ENCODE assay signal across 8 mouse cellular contexts in the genomic region with DNA sequence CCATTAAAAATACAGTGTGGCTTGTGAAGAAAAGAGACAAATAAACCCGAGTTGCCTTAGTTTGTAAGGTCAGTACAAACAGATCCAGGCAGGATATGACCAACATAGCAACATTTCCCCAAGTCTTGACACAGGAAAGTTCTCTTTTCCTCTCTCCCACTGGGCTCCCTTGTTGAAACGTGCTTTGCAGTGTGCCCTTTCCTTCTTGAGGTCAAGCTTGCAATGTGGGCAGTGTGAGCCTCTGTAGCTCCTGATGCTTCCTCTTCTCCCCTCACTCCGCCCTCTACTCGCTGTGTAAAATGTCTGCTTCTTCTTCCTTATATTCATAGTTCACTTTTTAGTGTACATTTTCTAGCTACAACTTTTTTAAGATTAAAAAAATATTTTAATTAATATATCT. TPM values are rescaled to one million over a fixed set of nuclear protein-coding genes. Genes with fewer than 3 reads are reported as not detected.
DNase-seq lines count a peak whose midpoint lies in the region; ATAC-seq and TF ChIP-seq lines count a peak whose summit lies in the region.

No protein-coding gene starts in this region.

- H3K27ac ChIP-seq in heart, postnatal 0 days (ENCODE audit: low read depth), result peak overlapping the region; percentile 66
- H3K27ac ChIP-seq in lung, embryonic 15.5 days, result peak overlapping the region; percentile 20; the same call in 1 of the 2 replicates
- H3K27ac ChIP-seq in left cerebral cortex, adult 2 months, result no peak overlapping the region

- intact Hi-C loops in left cerebral cortex, adult 2 months (cut with DNase I), result no loop called here

- no peaks in the 10 kb centered on the region for H3K36me3 ChIP-seq in heart, postnatal 0 days (replicated peaks; ENCODE audit: control insufficient read depth, insufficient read depth, low read length)
- no peaks in the 10 kb centered on the region for H3K36me3 ChIP-seq in lung, embryonic 15.5 days

- H3K4me1 ChIP-seq in heart, postnatal 0 days (ENCODE audit: control insufficient read depth, insufficient read depth), result no peaks in the 10 kb centered on the region
- H3K4me1 ChIP-seq in lung, embryonic 15.5 days, result no peaks in the 10 kb centered on the region

- H3K4me2 ChIP-seq in heart, postnatal 0 days (ENCODE audit: low read depth, low read length), result no peak overlapping the region
- no peak overlapping the region for H3K4me2 ChIP-seq in lung, embryonic 15.5 days

- peak; percentile 69 for ATAC-seq in heart, postnatal 0 days (ENCODE audit: insufficient read depth, low read depth)
- ATAC-seq in lung, embryonic 15.5 days (ENCODE audit: borderline replicate concordance, extremely low read depth, low FRiP score, low TSS enrichment), result peak; percentile 52; the same call in 1 of the 2 replicates
- no peak for ATAC-seq in erythroid progenitor cell, adult 5-6 weeks (replicated peaks; ENCODE audit: low FRiP score, poor library complexity, severe bottlenecking)

- no peak for TF ChIP-seq CTCF in heart, postnatal 0 days (IDR thresholded peaks at IDR 0.05; ENCODE audit: low read depth)
- no peak for TF ChIP-seq CTCF in left cerebral cortex, adult 2 months (IDR thresholded peaks at IDR 0.05)

- no peak overlapping the region for H3K9ac ChIP-seq in heart, postnatal 0 days (replicated peaks; ENCODE audit: low read depth, low read length)
- no peak overlapping the region for H3K9ac ChIP-seq in lung, embryonic 15.5 days

- 49% methylated on average over 4 of the region's 4 CpGs for WGBS in heart, postnatal 0 days
- WGBS in lung, embryonic 15.5 days, result 38% methylated on average over 4 of the region's 4 CpGs

- TF ChIP-seq EP300 in heart, postnatal 0 days (IDR thresholded peaks at IDR 0.05; ENCODE audit: low read depth), result no peak

- no peaks in the 10 kb centered on the region for H3K9me3 ChIP-seq in heart, postnatal 0 days (replicated peaks; ENCODE audit: control insufficient read depth, low read length)
- no peaks in the 10 kb centered on the region for H3K9me3 ChIP-seq in lung, embryonic 15.5 days

- peak; percentile 7 for DNase-seq in 3134 (ENCODE audit: extremely low read depth, insufficient read length, low spot score)
- DNase-seq in 416B (ENCODE audit: low read depth), result peak; percentile 68
- peak; percentile 11 for DNase-seq in heart, postnatal 0 days (ENCODE audit: low spot score)
- DNase-seq in right cerebral cortex, adult 2 months (ENCODE audit: low spot score in 2 of 2), result no peak
- DNase-seq in left cerebral cortex, adult 11 months (ENCODE audit: low spot score), result no peak
- no peak for DNase-seq in left cerebral cortex, adult 2 months (ENCODE audit: extremely low spot score in 1 of 2, low spot score in 2 of 2)

- H3K4me3 ChIP-seq in heart, postnatal 0 days (ENCODE audit: low read depth, low read length), result no peak overlapping the region
- no peak overlapping the region for H3K4me3 ChIP-seq in lung, embryonic 15.5 days
- no peak overlapping the region for H3K4me3 ChIP-seq in left cerebral cortex, adult 2 months

- H3K27me3 ChIP-seq in heart, postnatal 0 days (ENCODE audit: control insufficient read depth, insufficient read depth, low read length), result no peaks in the 10 kb centered on the region
- H3K27me3 ChIP-seq in lung, embryonic 15.5 days, result no peaks in the 10 kb centered on the region

RNA-seq across cellular contexts. Expression of a gene that starts 5.1 kb away (rescaled TPM):
- 0.27 and 0.61 TPM in 2 replicates for total RNA-seq in heart, postnatal 0 days (2014; rRNA removed; ENCODE audit: low replicate concordance)
- 0.07 and 0.11 TPM in 2 replicates for polyA plus RNA-seq in heart, postnatal 0 days (2015; fragmentation: Nextera tagmentation; extraction: Ambion mirVana)
- polyA plus RNA-seq in lung, embryonic 15.5 days (2015; fragmentation: Nextera tagmentation; extraction: Ambion mirVana), result not detected in 2 replicates
- total RNA-seq in left cerebral cortex, adult 2 months (2021), result not detected
- total RNA-seq in erythroid progenitor cell, adult 5-6 weeks (2015; ENCODE audit: low replicate concordance), result not detected in 2 replicates
- 1.4 and 4.8 TPM in 2 replicates for total RNA-seq in erythroid progenitor cell, adult 5-6 weeks (2017; ENCODE audit: low replicate concordance)

Comparison
In these comparisons a context has a peak if more than half of its experiments do, and no peak if none do; other contexts are left out.
1. DNase-seq: peak in 3134 (single experiment), 416B (single experiment) and heart, postnatal 0 days (single experiment); none in right cerebral cortex, adult 2 months (0 of 2), left cerebral cortex, adult 11 months (single experiment) and left cerebral cortex, adult 2 months (0 of 2).